Mouse (Mus musculus): ENCODE results near the gene Kbtbd2.

GRCm38 (mm10) chr6:56805026-56805425, 7.4 kb upstream of the Kbtbd2 start:
- TF ChIP-seq CTCF (conservative IDR thresholded peaks at IDR 0.05; ENCODE audit: insufficient read depth, insufficient read length, low read depth, low read length) (no peak), POLR2A (IDR thresholded peaks at IDR 0.05; ENCODE audit: low read depth, low read length) (no peak)

All from kidney, adult 2 months (tissue).